Mouse (Mus musculus) heart, adult 2 months (tissue): ENCODE measurements around the gene Ptpn11. TPM values are rescaled to one million over a fixed set of nuclear protein-coding genes. Genes with fewer than 3 reads are reported as not detected.
"Not testable (repeated sequence)": the region's sequence is repeated elsewhere in the genome, so short reads cannot be mapped to it uniquely, and the experiment has no call there.

Experiments
- DNase-seq, 2 experiments: peaks; one replicate each; pipeline ENCODE4 v3.0.0; 2021
- H3K27ac ChIP-seq: fragments of 200-600 bp; 2 replicates; pipeline ENCODE4 v1.8.1; 2022
- H3K27me3 ChIP-seq: fragments of 200-500 bp; 2 replicates; pipeline ENCODE4 v1.6.1; 2012; ENCODE audit warnings: mild to moderate bottlenecking, low read length, inconsistent platforms, mixed read lengths; ENCODE audit not compliant: control insufficient read depth, insufficient read depth
- H3K36me3 ChIP-seq: fragments of 200-500 bp; 2 replicates; pipeline ENCODE4 v1.6.1; 2012; ENCODE audit warnings: low read length, inconsistent platforms; ENCODE audit not compliant: control insufficient read depth, insufficient read depth
- H3K4me1 ChIP-seq: fragments of 200-500 bp; 2 replicates; pipeline ENCODE4 v1.6.1; 2011; ENCODE audit warnings: low read length; ENCODE audit not compliant: control insufficient read depth, insufficient read depth
- H3K4me3 ChIP-seq: fragments of 200-600 bp; 2 replicates; pipeline ENCODE4 v1.8.1; 2022
- H3K79me2 ChIP-seq: fragments of 200-500 bp; replicated peaks from 2 replicates; pipeline ENCODE4 v1.6.1; 2012; ENCODE audit warnings: mild to moderate bottlenecking, inconsistent platforms, low read length, moderate library complexity, mixed read lengths; ENCODE audit not compliant: control insufficient read depth, insufficient read depth
- H3K9ac ChIP-seq: fragments of 200-500 bp; 2 replicates; pipeline ENCODE4 v1.6.1; 2012; ENCODE audit warnings: low read depth, mild to moderate bottlenecking, control low read depth, inconsistent platforms, low read length, mixed read lengths
- CTCF ChIP-seq: fragments of 200-600 bp; IDR thresholded peaks from 2 replicates; pipeline ENCODE4 v1.8.1; 2022; ENCODE audit warnings: antibody characterized with exemption, mild to moderate bottlenecking, moderate library complexity
- EP300 ChIP-seq: fragments of 200-500 bp; IDR thresholded peaks from 2 replicates; pipeline ENCODE4 v1.6.1; 2011; ENCODE audit warnings: low read depth, low read length, control low read depth; ENCODE audit not compliant: insufficient read depth
- POLR2A ChIP-seq: fragments of 200-500 bp; IDR thresholded peaks from 2 replicates; pipeline ENCODE4 v1.6.1; 2011; ENCODE audit warnings: mild to moderate bottlenecking, low read depth, low read length, control low read depth; ENCODE audit not compliant: insufficient read depth
- WGBS: fragments of 180-500 bp; shearing (Covaris S2); methylation state at CpG from one replicate; pipeline ENCODE4 v1.1.7; 2018; 5-methylcytosine and 5-hydroxymethylcytosine counted together
- intact Hi-C: fragments of 180-260 bp; cut with DNase I; formaldehyde crosslinking; loops from one replicate; pipeline ENCODE4 v1.15.1; 2025
- polyA plus RNA-seq: library from polyadenylated mRNA; depleted of rRNA; stranded (reverse); fragments of >200 nt; gene quantifications from 2 replicates; pipeline ENCODE4 v1.2.3, GENCODE M21; 2012
- total RNA-seq, 2 experiments: library from RNA; stranded (reverse); gene quantifications; 2 replicates each; pipeline ENCODE4 v1.2.3; 2021

Gene Ptpn11
- total and polyA plus RNA-seq, 3 experiments, result 50.7 to 205 (median 159) TPM

GRCm38 (mm10) chr5:121230811-121231210, 39.6 kb upstream of the Ptpn11 start:
- no peak overlapping the region for H3K9ac ChIP-seq
- no peaks in the 10 kb centered on the region for H3K36me3 ChIP-seq

GRCm38 (mm10) chr5:121229182-121229581, 38.0 kb upstream of the Ptpn11 start:
- no peaks in the 10 kb centered on the region for H3K27me3 ChIP-seq
- intact Hi-C loops, result no loop called here
- WGBS, result 92% methylated on average over 2 of the region's 2 CpGs
- no peak for DNase-seq
- no peak overlapping the region for H3K27ac ChIP-seq
- no peak overlapping the region for H3K9ac ChIP-seq
- no peak overlapping the region for H3K4me3 ChIP-seq
- no peak for TF ChIP-seq CTCF
- TF ChIP-seq POLR2A, result no peak
- TF ChIP-seq EP300, result no peak
- peaks cover 5% of the 10 kb centered on the region for H3K4me1 ChIP-seq
- peaks cover 23% of the 10 kb centered on the region for H3K79me2 ChIP-seq
- no peaks in the 10 kb centered on the region for H3K36me3 ChIP-seq

More at GRCm38 (mm10) chr5:121230811-121231210, 39.6 kb upstream of the Ptpn11 start:
- Histone ChIP-seq H3K4me3 (no peak overlapping the region), H3K27me3 (no peaks in the 10 kb centered on the region), H3K27ac (no peak overlapping the region), H3K79me2 (peaks cover 20% of the 10 kb centered on the region), H3K4me1 (peaks cover 5% of the 10 kb centered on the region)
- TF ChIP-seq POLR2A (no peak), EP300 (no peak), CTCF (no peak)
- intact Hi-C loops, result no loop called here
- no peak for DNase-seq
- 65% methylated on average over 9 of the region's 9 CpGs for WGBS

GRCm38 (mm10) chr5:121227330-121227729, 36.1 kb upstream of the Ptpn11 start:
- intact Hi-C loops, H3K27me3 ChIP-seq: not testable (repeated sequence)
- 90% methylated on average over 1 of the region's 1 CpGs for WGBS

GRCm38 (mm10) chr5:121226845-121227244, 35.6 kb upstream of the Ptpn11 start:
- no peak overlapping the region for H3K9ac ChIP-seq
- no peak overlapping the region for H3K4me3 ChIP-seq
- WGBS, result 84% methylated on average over 4 of the region's 4 CpGs
- H3K4me1 ChIP-seq, result peaks cover 3% of the 10 kb centered on the region; the same call in 1 of the 2 replicates
- no peak for DNase-seq
- peaks cover 18% of the 10 kb centered on the region for H3K79me2 ChIP-seq
- no peak overlapping the region for H3K27ac ChIP-seq
- TF ChIP-seq POLR2A, result no peak
- TF ChIP-seq CTCF, result 0 out of 2 replicates have a peak, but pooled peaks have one; percentile 8
- H3K27me3 ChIP-seq, result no peaks in the 10 kb centered on the region
- H3K36me3 ChIP-seq, result peaks cover under 1% of the 10 kb centered on the region; the same call in 1 of the 2 replicates
- intact Hi-C loops, result no loop called here

More at GRCm38 (mm10) chr5:121227330-121227729, 36.1 kb upstream of the Ptpn11 start:
- H3K27ac ChIP-seq, H3K4me1 ChIP-seq, H3K4me3 ChIP-seq, H3K36me3 ChIP-seq, H3K9ac ChIP-seq, DNase-seq: not testable (repeated sequence)
- H3K79me2 ChIP-seq, result peaks cover 18% of the 10 kb centered on the region

GRCm38 (mm10) chr5:121226406-121226805, 35.2 kb upstream of the Ptpn11 start:
- Histone ChIP-seq H3K27ac (no peak overlapping the region), H3K4me1 (peaks cover 4% of the 10 kb centered on the region), H3K79me2 (peaks cover 19% of the 10 kb centered on the region), H3K27me3 (no peaks in the 10 kb centered on the region), H3K36me3 (peaks cover 3% of the 10 kb centered on the region; the same call in 1 of the 2 replicates), H3K9ac (no peak overlapping the region), H3K4me3 (no peak overlapping the region)
- no peak for DNase-seq
- WGBS, result 65% methylated on average over 3 of the region's 3 CpGs
- intact Hi-C loops, result no loop called here
- no peak for TF ChIP-seq EP300
- no peak for TF ChIP-seq CTCF
- no peak for TF ChIP-seq POLR2A

- 60% methylated on average over 2 of the region's 2 CpGs for WGBS
- intact Hi-C loops, result no loop called here
Observed at GRCm38 (mm10) chr5:121225854-121226253, 34.7 kb upstream of the Ptpn11 start.

GRCm38 (mm10) chr5:121224856-121225255, 33.7 kb upstream of the Ptpn11 start:
- Histone ChIP-seq H3K27ac (no peak overlapping the region), H3K27me3 (no peaks in the 10 kb centered on the region), H3K79me2 (peaks cover 18% of the 10 kb centered on the region), H3K4me3 (no peak overlapping the region), H3K4me1 (peaks cover 5% of the 10 kb centered on the region), H3K9ac (no peak overlapping the region), H3K36me3 (peaks cover 4% of the 10 kb centered on the region; the same call in 1 of the 2 replicates)
- intact Hi-C loops, result no loop called here
- 87% methylated on average over 3 of the region's 3 CpGs for WGBS
- TF ChIP-seq EP300 (no peak), POLR2A (no peak), CTCF (no peak)
- DNase-seq, result no peak

More at GRCm38 (mm10) chr5:121225854-121226253, 34.7 kb upstream of the Ptpn11 start:
- H3K9ac ChIP-seq, result no peak overlapping the region
- H3K4me1 ChIP-seq, result peaks cover 5% of the 10 kb centered on the region
- H3K27me3 ChIP-seq, result no peaks in the 10 kb centered on the region
- H3K36me3 ChIP-seq, result peaks cover 4% of the 10 kb centered on the region; the same call in 1 of the 2 replicates
- peaks cover 20% of the 10 kb centered on the region for H3K79me2 ChIP-seq
- H3K4me3 ChIP-seq, result no peak overlapping the region
- TF ChIP-seq POLR2A, result no peak
- DNase-seq, result no peak
- H3K27ac ChIP-seq, result no peak overlapping the region

- intact Hi-C loops, H3K27ac ChIP-seq, H3K27me3 ChIP-seq, H3K9ac ChIP-seq, H3K36me3 ChIP-seq, H3K4me3 ChIP-seq, DNase-seq, H3K4me1 ChIP-seq: not testable (repeated sequence)
- WGBS, result 96% methylated on average over 4 of the region's 4 CpGs
- H3K79me2 ChIP-seq, result peaks cover 16% of the 10 kb centered on the region
Observed at GRCm38 (mm10) chr5:121224020-121224419, 32.8 kb upstream of the Ptpn11 start.
